Mouse (Mus musculus) neural tube, embryonic 11.5 days (tissue): Measurements from ENCODE around the gene 6330409D20Rik. TPM values are rescaled to one million over a fixed set of nuclear protein-coding genes. Genes with fewer than 3 reads are reported as not detected.

Source experiments
- ATAC-seq: fragments of 200-750 bp; cut with Nextera tagmentation; 2 replicates; pipeline ENCODE4 v1.8.0; 2017; ENCODE audit warnings: moderate number of reproducible peaks, mild to moderate bottlenecking, moderate TSS enrichment, moderate library complexity; ENCODE audit not compliant: insufficient read depth, low FRiP score, low TSS enrichment
- DNase-seq: peaks from one replicate; pipeline ENCODE4 v3.0.0-alpha.2; 2015; ENCODE audit warnings: low spot score
- H3K27ac ChIP-seq: fragments of 300-500 bp; sonication (generic); 2 replicates; pipeline ENCODE4 v1.5.1; 2014; ENCODE audit warnings: low read depth, mild to moderate bottlenecking, low read length
- H3K27me3 ChIP-seq: fragments of 300-500 bp; sonication (generic); 2 replicates; pipeline ENCODE4 v1.6.1; 2014; ENCODE audit warnings: mild to moderate bottlenecking, low read length, mixed read lengths; ENCODE audit not compliant: control insufficient read depth, insufficient read depth
- H3K36me3 ChIP-seq: fragments of 300-500 bp; sonication (generic); 2 replicates; pipeline ENCODE4 v1.6.1; 2014; ENCODE audit warnings: mild to moderate bottlenecking, low read length, moderate library complexity, mixed read lengths; ENCODE audit not compliant: control insufficient read depth, insufficient read depth
- H3K4me1 ChIP-seq: fragments of 300-500 bp; sonication (generic); 2 replicates; pipeline ENCODE4 v1.6.1; 2014; ENCODE audit warnings: low read length, mixed read lengths; ENCODE audit not compliant: control insufficient read depth, insufficient read depth
- H3K4me2 ChIP-seq: fragments of 300-500 bp; sonication (generic); 2 replicates; pipeline ENCODE4 v1.6.1; 2014; ENCODE audit warnings: low read depth, mild to moderate bottlenecking, moderate library complexity
- H3K4me3 ChIP-seq: fragments of 300-500 bp; sonication (generic); 2 replicates; pipeline ENCODE4 v1.5.1; 2014; ENCODE audit warnings: low read depth, low read length
- H3K9ac ChIP-seq: fragments of 300-500 bp; sonication (generic); 2 replicates; pipeline ENCODE4 v1.6.1; 2014; ENCODE audit warnings: mild to moderate bottlenecking, low read length
- H3K9me3 ChIP-seq: fragments of 300-500 bp; sonication (generic); 2 replicates; pipeline ENCODE4 v1.6.1; 2016; ENCODE audit warnings: low read length; ENCODE audit not compliant: control insufficient read depth
- WGBS: fragments of 180-500 bp; shearing (Covaris S2); extraction: QIAGEN DNeasy Blood & Tissue Kit; methylation state at CpG from one replicate; pipeline ENCODE4 v1.1.7; 2014; 5-methylcytosine and 5-hydroxymethylcytosine counted together
- polyA plus RNA-seq: library from polyadenylated mRNA; unstranded; fragments of >200 nt; fragmentation: Nextera tagmentation; extraction: Ambion mirVana; gene quantifications from 2 replicates; pipeline ENCODE4 v1.2.1, GENCODE M21; 2014

6330409D20Rik gene
- polyA plus RNA-seq, 1 experiment from 2014 or later, result 2.2 TPM

DNA sequence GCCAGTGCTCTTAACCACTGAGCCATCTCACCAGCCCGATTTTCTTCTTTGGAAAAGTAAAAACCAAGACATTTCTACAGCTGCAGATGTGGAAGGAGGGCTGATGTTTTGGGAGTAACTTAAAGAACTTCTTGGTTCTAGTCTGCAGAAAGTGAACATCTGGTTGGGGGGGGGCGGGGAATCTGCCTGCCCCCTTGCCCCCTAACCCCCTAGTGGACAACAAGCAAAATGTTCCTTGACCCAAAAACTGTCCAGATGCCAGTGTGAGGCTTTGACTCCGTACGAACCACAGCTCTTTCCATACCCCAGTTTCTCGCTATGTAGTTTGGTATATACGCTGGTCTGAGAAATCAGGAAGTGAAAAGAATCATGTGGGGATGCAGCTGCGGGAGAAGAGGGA is 9.4 kb upstream of the 6330409D20Rik start:
- Histone ChIP-seq H3K27me3 (no peaks in the 10 kb centered on the region), H3K4me1 (peaks cover 8% of the 10 kb centered on the region), H3K4me2 (no peak overlapping the region), H3K9ac (no peak overlapping the region), H3K9me3 (no peaks in the 10 kb centered on the region), H3K36me3 (peaks cover 3% of the 10 kb centered on the region), H3K27ac (no peak overlapping the region; the same call in 1 of the 2 replicates), H3K4me3 (no peak overlapping the region)
- no peak for ATAC-seq
- 74% methylated on average over 7 of the region's 7 CpGs for WGBS
- DNase-seq, result no peak

DNA sequence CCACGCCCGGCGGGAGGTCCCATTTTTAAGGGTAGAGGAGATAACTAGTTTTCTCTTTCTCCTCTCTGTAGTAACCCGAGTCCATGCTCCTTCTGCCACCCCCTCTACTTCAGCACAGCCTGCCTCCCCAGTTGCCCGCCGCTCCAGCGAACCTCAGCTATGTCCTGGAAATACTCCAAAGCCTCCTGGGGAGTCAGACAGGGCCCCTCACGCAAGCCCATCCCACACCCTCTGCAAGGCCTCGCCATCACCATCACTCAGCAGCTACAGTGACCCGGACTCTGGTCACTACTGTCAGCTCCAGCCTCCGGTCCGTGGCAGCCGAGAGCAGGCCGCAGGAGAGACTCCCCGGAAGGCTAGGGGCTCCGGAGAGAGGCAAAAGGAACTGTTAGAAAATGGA is 8.3 kb upstream of the 6330409D20Rik start:
- H3K27ac ChIP-seq, result no peak overlapping the region
- H3K4me2 ChIP-seq, result no peak overlapping the region
- H3K4me3 ChIP-seq, result no peak overlapping the region
- no peak for DNase-seq
- no peak for ATAC-seq
- H3K27me3 ChIP-seq, result no peaks in the 10 kb centered on the region
- H3K36me3 ChIP-seq, result peaks cover 3% of the 10 kb centered on the region
- 92% methylated on average over 16 of the region's 16 CpGs for WGBS
- H3K9ac ChIP-seq, result no peak overlapping the region
- no peaks in the 10 kb centered on the region for H3K9me3 ChIP-seq
- H3K4me1 ChIP-seq, result peaks cover 8% of the 10 kb centered on the region

DNA sequence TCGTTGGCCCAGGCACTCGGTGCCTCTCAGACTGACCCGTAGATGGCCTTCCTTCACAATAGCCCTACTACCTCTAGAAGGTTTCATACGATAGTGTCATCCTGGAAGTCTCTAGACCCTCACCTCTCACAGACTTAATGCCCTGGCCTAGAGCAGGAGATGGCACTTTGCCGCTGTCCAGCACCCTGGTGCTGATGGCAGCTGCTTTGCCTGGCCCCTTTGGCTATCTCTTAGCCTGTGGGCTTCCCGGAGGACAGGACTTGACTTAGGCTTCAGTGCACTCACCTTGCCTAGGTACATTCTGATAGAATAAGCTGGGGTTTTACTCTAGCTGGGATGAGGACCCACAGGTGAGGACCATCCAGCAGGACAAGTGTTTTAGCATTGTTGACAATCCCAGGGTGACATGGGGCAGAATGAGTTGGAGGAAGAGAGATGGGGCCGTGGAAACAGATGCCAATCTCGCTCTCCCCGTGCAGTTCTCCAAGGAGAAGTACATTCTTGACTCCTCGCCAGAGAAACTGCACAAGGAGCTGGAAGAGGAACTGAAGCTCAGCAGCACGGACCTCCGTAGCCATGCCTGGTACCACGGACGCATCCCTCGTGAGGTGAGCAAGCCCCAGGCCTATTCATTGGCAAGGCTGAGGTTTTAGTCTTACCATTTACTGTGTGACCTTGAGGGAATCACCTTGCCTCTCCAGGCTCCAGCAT is 3.6 kb upstream of the 6330409D20Rik start:
- H3K9ac ChIP-seq, result no peak overlapping the region
- peaks cover 8% of the 10 kb centered on the region; the same call in 1 of the 2 replicates for H3K27me3 ChIP-seq

DNA sequence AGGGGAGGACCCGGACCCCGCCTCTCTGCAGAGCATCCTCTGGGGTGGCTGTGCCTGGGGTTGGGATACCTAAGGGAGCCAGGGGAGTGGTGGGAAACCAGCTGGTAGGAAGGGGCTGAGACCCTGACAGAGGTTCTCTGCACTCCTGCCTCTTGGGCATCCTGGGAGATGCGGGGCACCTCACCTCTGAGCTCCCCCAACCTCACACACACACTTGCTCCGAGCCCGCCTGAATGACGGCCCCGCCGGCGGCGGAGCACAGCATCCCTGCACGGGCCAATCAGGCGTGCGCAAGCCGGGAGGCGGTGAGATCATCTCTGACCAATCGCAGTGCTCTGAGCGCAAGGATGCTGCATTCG is 1.3 kb upstream of the 6330409D20Rik start:
- Histone ChIP-seq H3K4me3 (peak overlapping the region; percentile 69), H3K27ac (peak overlapping the region; percentile 70), H3K4me2 (peak overlapping the region; percentile 94), H3K27me3 (peaks cover 8% of the 10 kb centered on the region; the same call in 1 of the 2 replicates), H3K36me3 (no peaks in the 10 kb centered on the region; the same call in 1 of the 2 replicates), H3K4me1 (peaks cover 8% of the 10 kb centered on the region; the same call in 1 of the 2 replicates), H3K9me3 (no peaks in the 10 kb centered on the region), H3K9ac (peak overlapping the region; percentile 71)
- WGBS, result under 1% methylated on average over 18 of the region's 18 CpGs
- DNase-seq (peak; percentile 90), ATAC-seq (peak; percentile 93)

More for the DNA sequence above, 3.6 kb upstream of the 6330409D20Rik start:
- H3K36me3 ChIP-seq, result peaks cover 2% of the 10 kb centered on the region; the same call in 1 of the 2 replicates
- no peaks in the 10 kb centered on the region for H3K9me3 ChIP-seq
- ATAC-seq (no peak), DNase-seq (no peak)
- no peak overlapping the region for H3K27ac ChIP-seq
- 79% methylated on average over 15 of the region's 15 CpGs for whole genome bisulfite sequencing
- no peak overlapping the region for H3K4me2 ChIP-seq
- peaks cover 8% of the 10 kb centered on the region; the same call in 1 of the 2 replicates for H3K4me1 ChIP-seq
- H3K4me3 ChIP-seq, result no peak overlapping the region

DNA sequence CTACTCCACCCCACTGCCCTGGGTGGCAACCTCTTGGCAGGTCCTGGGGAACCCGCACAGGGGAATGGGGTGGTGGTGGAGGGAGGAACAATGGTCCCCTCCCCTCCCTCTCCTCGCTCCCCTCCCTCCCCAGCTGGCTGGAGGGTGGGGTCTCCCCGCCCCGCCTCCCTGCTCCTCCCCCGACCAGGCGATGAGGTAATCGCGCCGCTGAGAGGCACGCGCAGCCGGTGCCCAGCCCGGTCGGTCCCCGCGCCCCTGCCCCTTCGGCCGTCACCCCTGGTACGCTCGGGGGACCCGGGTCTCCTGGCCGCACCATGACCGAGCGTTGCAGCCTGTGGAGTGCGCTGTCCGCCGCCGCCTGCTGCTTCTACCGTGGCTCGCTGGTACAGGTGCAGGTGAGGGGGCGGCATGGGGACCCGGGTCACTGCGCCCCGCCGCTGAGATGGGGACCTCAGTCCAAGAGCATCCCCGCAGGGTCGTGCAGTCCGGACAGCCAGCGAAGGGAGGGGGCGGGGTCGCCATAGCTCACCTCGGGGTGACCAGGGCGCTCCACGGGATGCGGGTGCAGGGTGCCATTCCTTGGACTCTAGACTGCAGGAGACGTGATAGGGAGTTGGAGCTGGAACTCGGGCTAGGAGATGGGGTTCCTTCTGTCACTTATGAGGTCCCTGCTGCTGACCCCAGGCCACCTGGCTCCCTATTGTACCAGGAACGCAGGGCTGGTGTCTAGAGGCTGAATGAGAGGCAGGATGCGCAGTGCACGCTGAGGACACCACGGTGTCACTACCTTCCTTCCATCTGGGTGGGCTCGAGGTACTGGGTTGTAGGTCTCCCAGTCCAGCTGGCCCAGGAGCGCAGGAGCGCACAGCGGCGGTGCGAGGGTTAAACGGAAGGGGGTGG is 707 bp upstream of the 6330409D20Rik start:
- H3K4me1 ChIP-seq, result peaks cover 8% of the 10 kb centered on the region; the same call in 1 of the 2 replicates

DNA sequence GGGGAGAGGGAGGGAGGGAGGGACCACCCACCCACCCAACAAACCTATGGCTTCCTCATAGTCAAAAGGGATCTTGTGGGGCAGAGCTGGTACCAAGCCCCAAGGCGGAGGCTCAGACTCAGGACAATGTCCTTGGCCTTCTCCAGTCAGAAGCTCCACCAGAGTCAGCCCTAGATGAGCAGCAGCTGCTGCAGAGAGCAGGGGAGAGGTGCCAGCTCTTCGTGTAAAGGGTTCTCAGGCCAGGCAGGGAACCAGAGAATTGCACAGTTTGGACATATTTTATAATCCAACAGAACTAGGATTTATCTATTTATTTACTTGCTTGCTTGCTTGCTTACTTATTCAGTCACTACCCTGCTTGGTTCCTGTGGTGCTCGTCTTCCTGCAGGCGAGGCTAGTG is 1.5 kb downstream of the 6330409D20Rik start:
- ATAC-seq (no peak), DNase-seq (no peak)
- Histone ChIP-seq H3K9me3 (no peaks in the 10 kb centered on the region), H3K27me3 (peaks cover 8% of the 10 kb centered on the region; the same call in 1 of the 2 replicates), H3K4me1 (peaks cover 8% of the 10 kb centered on the region; the same call in 1 of the 2 replicates), H3K9ac (no peak overlapping the region), H3K36me3 (no peaks in the 10 kb centered on the region), H3K4me2 (no peak overlapping the region), H3K27ac (no peak overlapping the region), H3K4me3 (no peak overlapping the region)
- 73% methylated on average over 4 of the region's 4 CpGs for WGBS

More for the DNA sequence above, 707 bp upstream of the 6330409D20Rik start:
- WGBS, result 2% methylated on average over 54 of the region's 58 CpGs
- Histone ChIP-seq H3K27ac (peak overlapping the region; percentile 70), H3K4me2 (peak overlapping the region; percentile 94), H3K36me3 (no peaks in the 10 kb centered on the region; the same call in 1 of the 2 replicates), H3K4me3 (peak overlapping the region; percentile 69), H3K27me3 (peaks cover 8% of the 10 kb centered on the region; the same call in 1 of the 2 replicates), H3K9ac (peak overlapping the region; percentile 71), H3K9me3 (no peaks in the 10 kb centered on the region)
- DNase-seq (peak; percentile 79), ATAC-seq (peak; percentile 46)

DNA sequence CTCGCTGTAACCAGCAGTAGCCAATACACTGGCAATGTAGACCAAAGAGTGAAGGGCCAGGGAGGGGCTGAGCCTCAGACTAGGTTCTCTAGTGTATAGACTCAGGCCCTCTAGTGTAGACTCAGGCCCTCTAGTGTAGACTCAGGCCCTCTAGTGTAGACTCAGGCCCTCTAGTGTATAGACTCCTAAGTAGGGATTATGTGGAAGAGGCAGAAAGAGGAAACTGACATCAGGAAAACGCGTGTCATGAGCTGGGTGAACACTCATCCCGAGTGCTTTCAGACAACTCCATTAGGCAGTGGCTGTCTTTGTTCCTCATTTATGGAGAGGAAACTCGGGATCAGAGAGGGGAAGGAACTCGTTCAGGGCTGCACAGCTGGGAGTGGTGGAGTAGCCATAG is 3.8 kb downstream of the 6330409D20Rik start:
- H3K9me3 ChIP-seq, result no peaks in the 10 kb centered on the region
- no peaks in the 10 kb centered on the region for H3K36me3 ChIP-seq
- 58% methylated on average over 6 of the region's 6 CpGs for WGBS
- ATAC-seq (no peak), DNase-seq (no peak)
- peaks cover 7% of the 10 kb centered on the region for H3K4me1 ChIP-seq
- peaks cover 8% of the 10 kb centered on the region; the same call in 1 of the 2 replicates for H3K27me3 ChIP-seq
- no peak overlapping the region for H3K4me2 ChIP-seq
- H3K27ac ChIP-seq, result no peak overlapping the region
- H3K4me3 ChIP-seq, result no peak overlapping the region
- no peak overlapping the region for H3K9ac ChIP-seq

DNA sequence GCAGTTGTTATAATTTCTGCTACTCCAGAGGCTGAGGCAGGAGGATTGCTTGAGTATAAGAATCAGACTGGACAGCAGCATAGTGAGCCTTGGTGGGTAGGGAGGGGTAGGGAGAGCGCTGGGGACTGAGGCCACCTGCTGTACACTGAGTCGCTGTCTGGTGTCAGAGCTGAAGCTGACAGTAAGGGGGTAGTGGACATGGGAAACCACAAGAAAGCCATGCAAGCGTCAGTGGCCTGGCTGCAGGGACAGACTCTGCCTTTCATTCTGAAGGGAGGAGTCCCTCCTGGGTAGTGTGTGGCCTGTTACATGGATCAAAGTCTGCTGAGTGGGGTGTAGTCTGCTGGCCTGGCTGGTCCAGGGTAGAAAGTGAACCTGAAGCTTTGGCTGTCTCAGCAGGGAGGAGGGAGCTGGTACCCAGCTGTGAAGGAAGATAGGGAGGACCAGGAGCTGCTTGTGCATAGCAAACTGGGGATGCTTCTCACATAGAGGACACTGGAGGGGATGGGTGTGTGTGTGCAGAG is 4.4 kb downstream of the 6330409D20Rik start:
- Histone ChIP-seq H3K4me1 (peaks cover 7% of the 10 kb centered on the region), H3K27ac (no peak overlapping the region), H3K9me3 (no peaks in the 10 kb centered on the region), H3K4me3 (no peak overlapping the region), H3K4me2 (no peak overlapping the region), H3K9ac (no peak overlapping the region), H3K27me3 (0 out of 2 replicates have a peak, but pooled peaks cover 3% of the 10 kb centered on the region), H3K36me3 (no peaks in the 10 kb centered on the region)
- WGBS, result 39% methylated on average over 3 of the region's 3 CpGs
- ATAC-seq (no peak), DNase-seq (no peak)
